Mouse (Mus musculus) MEL (cell line): ENCODE measurements at regions not wholly inside any gene's neighbourhood (a gene's known extent, or its start where the extent isn't known, plus 50 kb on each side); places are given as distances from the start of the nearest gene placed in this dataset.

ENCODE experiments used
- DNase-seq: peaks from one replicate; pipeline ENCODE4 v3.0.0; 2011; ENCODE audit warnings: low read depth, low spot score
- H3K27ac ChIP-seq: 2 replicates; pipeline ENCODE4 v1.5.1; 2012; ENCODE audit warnings: low read depth, mild to moderate bottlenecking, control low read depth, low read length, moderate library complexity; ENCODE audit not compliant: control insufficient read depth
- H3K27me3 ChIP-seq, 2 experiments: fragments of 150-350 bp in 1 of 2; sonication (generic) in 1 of 2; 2 replicates each; pipeline ENCODE4 v1.6.1; 2012; ENCODE audit warnings: low read length in 2 of 2, mild to moderate bottlenecking in 2 of 2, improper control_type of control experiment in 1 of 2, moderate library complexity in 1 of 2; ENCODE audit not compliant: insufficient read depth in 2 of 2, control insufficient read depth in 1 of 2
- H3K36me3 ChIP-seq, 2 experiments: 2 replicates each; pipeline ENCODE4 v1.6.1; 2012 to 2014; ENCODE audit warnings: low read length in 2 of 2, improper control_type of control experiment in 1 of 2, inconsistent platforms in 1 of 2, mild to moderate bottlenecking in 1 of 2; ENCODE audit not compliant: insufficient read depth in 2 of 2, control insufficient read depth in 1 of 2
- H3K4me1 ChIP-seq, 2 experiments: fragments of 150-350 bp in 1 of 2; sonication (generic) in 1 of 2; 2 replicates each; pipeline ENCODE4 v1.6.1; 2012; ENCODE audit warnings: low read length in 2 of 2, improper control_type of control experiment in 1 of 2, mild to moderate bottlenecking in 1 of 2; ENCODE audit not compliant: insufficient read depth in 2 of 2, control insufficient read depth in 1 of 2
- H3K4me3 ChIP-seq, 2 experiments: fragments of 150-350 bp in 1 of 2; sonication (generic) in 1 of 2; 2 replicates each; pipeline ENCODE4 v1.5.1; 2012; ENCODE audit warnings: low read depth in 2 of 2, low read length in 2 of 2, mild to moderate bottlenecking in 2 of 2, moderate library complexity in 2 of 2, control low read depth in 1 of 2, improper control_type of control experiment in 1 of 2; ENCODE audit not compliant: control insufficient read depth in 1 of 2, insufficient read depth in 1 of 2
- H3K79me2 ChIP-seq: 2 replicates; pipeline ENCODE4 v1.6.1; 2012; ENCODE audit warnings: mild to moderate bottlenecking, low read length, moderate library complexity; ENCODE audit not compliant: control insufficient read depth, poor library complexity, insufficient read depth
- H3K9ac ChIP-seq: 2 replicates; pipeline ENCODE4 v1.6.1; 2012; ENCODE audit warnings: low read depth, mild to moderate bottlenecking, control low read depth, low read length, moderate library complexity; ENCODE audit not compliant: control insufficient read depth, poor library complexity, severe bottlenecking
- H3K9me3 ChIP-seq: fragments of 150-350 bp; sonication (generic); replicated peaks from 2 replicates; pipeline ENCODE4 v1.6.1; 2012; ENCODE audit warnings: mild to moderate bottlenecking, low read length, improper control_type of control experiment, moderate library complexity; ENCODE audit not compliant: insufficient read depth
- BHLHE40 ChIP-seq: IDR thresholded peaks from 2 replicates; pipeline ENCODE4 v1.6.1; 2012; ENCODE audit warnings: low read depth, mild to moderate bottlenecking, inconsistent platforms, low read length, improper control_type of control experiment, borderline replicate concordance
- CHD2 ChIP-seq: IDR thresholded peaks from 2 replicates; pipeline ENCODE4 v1.6.1; 2011; ENCODE audit warnings: low read length, improper control_type of control experiment
- CTCF ChIP-seq, 3 experiments: IDR thresholded peaks in 2 of 3; conservative IDR thresholded peaks in 1 of 3; 2 replicates each; pipeline ENCODE4 v1.5.1; 2011 to 2012; ENCODE audit warnings: low read length in 3 of 3, low read depth in 2 of 3, mild to moderate bottlenecking in 2 of 3, improper control_type of control experiment in 1 of 3, inconsistent platforms in 1 of 3, mixed read lengths in 1 of 3, moderate library complexity in 1 of 3; ENCODE audit not compliant: control insufficient read depth in 1 of 3, insufficient read depth in 1 of 3, poor library complexity in 1 of 3, severe bottlenecking in 1 of 3
- EP300 ChIP-seq, 2 experiments: IDR thresholded peaks; 2 replicates each; pipeline ENCODE4 v1.6.1; 2011; ENCODE audit warnings: improper control_type of control experiment in 2 of 2, low read length in 2 of 2, low read depth in 1 of 2, mild to moderate bottlenecking in 1 of 2
- HCFC1 ChIP-seq: IDR thresholded peaks from 2 replicates; pipeline ENCODE4 v1.6.1; 2012; ENCODE audit warnings: low read depth, mild to moderate bottlenecking, inconsistent platforms, low read length, improper control_type of control experiment, moderate library complexity
- MAFK ChIP-seq: IDR thresholded peaks from 2 replicates; pipeline ENCODE4 v1.6.1; 2011; ENCODE audit warnings: low read depth, mild to moderate bottlenecking, low read length, improper control_type of control experiment, borderline replicate concordance
- MXI1 ChIP-seq: IDR thresholded peaks from 2 replicates; pipeline ENCODE4 v1.6.1; 2011; ENCODE audit warnings: mild to moderate bottlenecking, low read depth, low read length, improper control_type of control experiment
- NELFE ChIP-seq: IDR thresholded peaks from 2 replicates; pipeline ENCODE4 v1.6.1; 2011; ENCODE audit warnings: low read depth, low read length, improper control_type of control experiment
- POLR2A ChIP-seq, 2 experiments: IDR thresholded peaks; 2 replicates each; pipeline ENCODE4 v1.6.1; 2011 to 2012; ENCODE audit warnings: low read length in 2 of 2, mild to moderate bottlenecking in 2 of 2, control low read depth in 1 of 2, improper control_type of control experiment in 1 of 2, low read depth in 1 of 2, moderate library complexity in 1 of 2; ENCODE audit not compliant: control insufficient read depth in 1 of 2, insufficient read depth in 1 of 2, poor library complexity in 1 of 2
- RAD21 ChIP-seq: IDR thresholded peaks from 2 replicates; pipeline ENCODE4 v1.6.1; 2011; ENCODE audit warnings: mild to moderate bottlenecking, low read depth, low read length, improper control_type of control experiment
- SIN3A ChIP-seq: IDR thresholded peaks from 2 replicates; pipeline ENCODE4 v1.6.1; 2012; ENCODE audit warnings: low read length, improper control_type of control experiment, inconsistent platforms
- SMC3 ChIP-seq: IDR thresholded peaks from 2 replicates; pipeline ENCODE4 v1.6.1; 2011; ENCODE audit warnings: low read depth, low read length, improper control_type of control experiment
- TBP ChIP-seq: IDR thresholded peaks from 2 replicates; pipeline ENCODE4 v1.8.0; 2011; ENCODE audit warnings: low read depth, low read length, improper control_type of control experiment
- UBTF ChIP-seq: IDR thresholded peaks from 2 replicates; pipeline ENCODE4 v1.6.1; 2012; ENCODE audit warnings: low read depth, mild to moderate bottlenecking, inconsistent platforms, low read length, improper control_type of control experiment, moderate library complexity, borderline replicate concordance; ENCODE audit not compliant: insufficient read depth
- USF1 ChIP-seq: IDR thresholded peaks from 2 replicates; pipeline ENCODE4 v1.6.1; 2014; ENCODE audit warnings: low read depth, mild to moderate bottlenecking, inconsistent platforms, low read length, improper control_type of control experiment, moderate library complexity
- ZKSCAN1 ChIP-seq: IDR thresholded peaks from 2 replicates; pipeline ENCODE4 v1.6.1; 2012; ENCODE audit warnings: low read depth, mild to moderate bottlenecking, inconsistent platforms, low read length, improper control_type of control experiment, moderate library complexity

DNA sequence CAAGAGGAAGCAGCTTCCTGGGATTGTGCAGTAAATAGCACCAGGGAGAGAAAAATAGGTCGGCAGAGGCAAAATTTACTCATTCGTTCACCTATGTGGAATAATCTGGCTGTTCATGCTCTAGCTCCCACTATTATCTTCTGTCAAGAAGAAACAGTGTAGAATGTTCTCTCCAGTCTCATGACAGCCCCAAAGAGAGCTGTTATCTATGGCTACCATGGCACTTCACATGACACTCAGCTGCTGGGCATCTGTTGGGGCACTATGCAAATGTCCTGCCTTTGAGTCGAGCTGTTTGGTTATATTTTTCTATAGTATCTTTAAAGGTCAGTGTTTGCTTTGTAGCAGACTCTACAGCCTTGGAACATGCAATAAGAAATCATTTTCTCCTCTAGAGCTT, 550.5 kb upstream of the Adam24 start:
- no peak overlapping the region for H3K4me3 ChIP-seq
- TF ChIP-seq UBTF (no peak), ZKSCAN1 (no peak), NELFE (no peak), EP300 (IDR thresholded peaks at IDR 0.05; ENCODE audit: low read depth in 1 of 2, low read length in 2 of 2) (no peak)
- TF ChIP-seq, all 39 proteins: peak for 0
- H3K36me3 ChIP-seq: no peaks in the 10 kb centered on the region
- no peaks in the 10 kb centered on the region for H3K27me3 ChIP-seq
- H3K4me1 ChIP-seq: no peaks in the 10 kb centered on the region
- H3K9me3 ChIP-seq: no peaks in the 10 kb centered on the region
- no peak overlapping the region for H3K27ac ChIP-seq
- no peak overlapping the region for H3K9ac ChIP-seq
- no peak for DNase-seq
- H3K79me2 ChIP-seq: no peaks in the 10 kb centered on the region

- H3K27ac ChIP-seq: no peak overlapping the region
- no peak overlapping the region for H3K9ac ChIP-seq
- H3K36me3 ChIP-seq: no peaks in the 10 kb centered on the region
- H3K4me3 ChIP-seq: no peak overlapping the region
- no peaks in the 10 kb centered on the region for H3K4me1 ChIP-seq
- no peaks in the 10 kb centered on the region for H3K27me3 ChIP-seq
- no peaks in the 10 kb centered on the region for H3K79me2 ChIP-seq
- no peak for DNase-seq
- H3K9me3 ChIP-seq: no peaks in the 10 kb centered on the region
- TF ChIP-seq SIN3A (no peak), TBP (no peak), HCFC1 (no peak), UBTF (no peak), MXI1 (no peak), CHD2 (no peak), USF1 (no peak), MAFK (no peak), BHLHE40 (no peak), ZKSCAN1 (no peak), POLR2A (IDR thresholded peaks at IDR 0.05; ENCODE audit: control insufficient read depth in 1 of 2, insufficient read depth in 1 of 2, low read depth in 1 of 2, low read length in 2 of 2, poor library complexity in 1 of 2) (no peak)
These were observed 547.7 kb upstream of the Adam24 start for GRCm38 (mm10) chr8:40127141-40127540.

DNA sequence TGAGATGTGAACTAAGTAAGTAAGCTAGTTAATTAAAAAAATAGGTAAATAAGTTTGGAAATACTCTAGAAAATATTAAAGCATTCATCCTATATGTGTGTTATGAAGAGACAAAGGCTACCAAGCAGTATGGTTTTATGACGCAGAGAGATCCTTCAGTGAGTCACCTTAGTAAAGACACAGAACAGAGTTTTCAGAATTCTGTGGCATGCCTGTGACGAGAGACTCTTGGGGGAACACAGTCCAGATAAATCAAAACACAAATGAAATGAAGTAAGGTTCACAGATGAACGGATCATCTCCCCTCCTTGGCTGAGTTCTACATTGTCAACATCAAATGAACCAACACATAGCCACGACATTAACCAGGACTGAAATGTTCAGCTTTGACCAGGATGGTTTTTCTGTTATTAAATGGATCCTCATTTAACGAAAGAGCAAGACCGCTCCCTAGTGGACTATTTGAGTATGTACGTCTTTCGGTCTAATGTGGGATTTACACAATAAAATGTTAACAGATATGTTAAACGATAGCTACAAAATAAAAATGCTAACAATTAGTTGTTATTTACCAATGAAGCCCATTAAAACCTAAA, 542.1 kb upstream of the Adam24 start:
- no peak overlapping the region for H3K9ac ChIP-seq
- H3K27me3 ChIP-seq: no peaks in the 10 kb centered on the region
- TF ChIP-seq SMC3: peak; percentile 67
- peak; percentile 22 to 74 (median 40); a peak in 5 of 6 replicates for TF ChIP-seq CTCF (IDR thresholded peaks at IDR 0.05 in 2 of 3, conservative IDR thresholded peaks at IDR 0.05 in 1 of 3; ENCODE audit: control insufficient read depth in 1 of 3, insufficient read depth in 1 of 3, low read depth in 2 of 3, low read length in 3 of 3, poor library complexity in 1 of 3, severe bottlenecking in 1 of 3)
- TF ChIP-seq RAD21: peak; percentile 82
- TF ChIP-seq TBP: no peak
- H3K27ac ChIP-seq: no peak overlapping the region
- no peaks in the 10 kb centered on the region for H3K36me3 ChIP-seq
- H3K9me3 ChIP-seq: no peaks in the 10 kb centered on the region
- H3K4me1 ChIP-seq: no peaks in the 10 kb centered on the region
- H3K79me2 ChIP-seq: no peaks in the 10 kb centered on the region
- DNase-seq: peak; percentile 47
- no peak overlapping the region for H3K4me3 ChIP-seq
